Mouse (Mus musculus) frontal cortex, postnatal 36 days (tissue): ENCODE data around the gene Zfp281.

Experiments
- DNase-seq, 2 experiments: peaks; one replicate each; pipeline ENCODE4 v3.0.0; 2022; ENCODE audit warnings: low spot score in 2 of 2

Zfp281 gene

DNA sequence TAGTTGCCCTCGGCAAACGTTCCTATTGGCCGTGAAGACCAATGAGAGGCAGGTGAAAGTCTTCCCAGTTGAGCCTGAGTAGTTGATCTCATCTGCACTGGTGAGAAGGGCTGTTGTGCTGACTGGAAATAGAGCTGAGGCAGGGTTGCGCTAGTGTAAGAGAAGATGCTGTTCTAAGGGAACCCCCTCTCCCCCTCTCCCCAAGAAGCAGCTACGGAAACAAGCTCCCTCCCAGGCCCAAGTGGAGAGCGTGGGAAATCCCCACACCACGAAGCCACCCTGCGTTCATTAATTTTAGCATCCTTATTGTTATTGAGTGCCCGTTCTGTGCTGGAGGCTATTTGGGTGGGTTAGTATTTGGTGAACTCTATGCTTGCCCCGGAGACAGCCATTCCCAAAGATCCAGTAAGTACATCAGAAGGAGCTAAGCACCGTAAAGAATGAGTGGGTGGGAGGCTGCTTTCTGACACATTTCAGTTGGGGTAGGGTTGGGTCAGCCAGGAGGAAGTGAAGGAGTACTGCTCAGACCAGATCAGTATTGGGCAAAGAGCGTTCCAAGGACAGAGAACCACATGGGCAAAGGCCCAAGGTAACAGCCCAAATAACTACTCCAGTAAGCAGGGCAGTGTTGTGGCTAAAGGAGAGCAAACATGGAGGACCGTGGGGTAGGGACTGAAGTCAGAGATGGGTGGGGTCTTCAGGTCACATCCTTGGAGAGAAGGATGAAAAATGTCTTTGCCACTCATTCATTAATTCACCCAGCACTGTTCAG, 33.9 kb downstream of the Zfp281 start:
- no peak for DNase-seq

DNA sequence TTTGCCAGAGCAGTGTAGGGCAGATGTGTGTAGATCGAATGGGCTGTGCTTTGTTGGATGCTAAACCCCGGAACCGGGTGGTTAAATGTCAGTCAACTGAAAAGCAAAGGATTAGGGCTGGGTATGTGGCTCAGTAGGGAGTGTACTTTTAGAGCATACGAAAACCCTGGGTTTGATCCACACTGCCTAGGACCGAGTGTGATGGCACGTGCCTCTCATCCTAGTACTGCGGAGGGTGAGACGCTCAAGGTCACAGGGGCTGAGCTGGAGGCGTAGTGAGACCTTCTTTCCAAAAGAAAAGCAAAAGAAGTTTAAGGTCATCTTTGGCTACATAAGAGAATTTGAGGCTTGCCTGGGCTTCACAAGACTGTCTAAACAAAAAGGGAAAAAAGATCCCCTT, 34.6 kb downstream of the Zfp281 start:
- no peak for DNase-seq

DNA sequence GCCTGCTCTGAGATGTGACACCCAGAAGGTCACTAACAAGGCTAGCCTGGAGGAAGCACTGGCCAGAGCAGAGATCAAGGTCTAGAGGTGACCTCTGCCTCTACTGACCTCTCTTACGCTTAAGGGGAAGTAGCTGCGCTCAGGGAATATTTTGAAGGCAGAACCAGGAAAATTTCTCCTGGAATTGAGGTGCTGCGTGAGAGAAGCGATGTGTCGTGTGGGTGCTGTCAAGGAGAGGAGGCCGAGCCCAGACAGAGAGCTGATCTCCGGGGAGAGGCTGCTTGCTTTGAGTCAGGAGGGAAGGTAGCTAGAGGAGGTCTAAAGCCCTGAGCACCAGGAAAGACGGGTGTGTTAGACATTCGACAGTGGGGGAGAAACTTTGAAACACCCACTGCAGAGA, 35.2 kb downstream of the Zfp281 start:
- DNase-seq = no peak

DNA sequence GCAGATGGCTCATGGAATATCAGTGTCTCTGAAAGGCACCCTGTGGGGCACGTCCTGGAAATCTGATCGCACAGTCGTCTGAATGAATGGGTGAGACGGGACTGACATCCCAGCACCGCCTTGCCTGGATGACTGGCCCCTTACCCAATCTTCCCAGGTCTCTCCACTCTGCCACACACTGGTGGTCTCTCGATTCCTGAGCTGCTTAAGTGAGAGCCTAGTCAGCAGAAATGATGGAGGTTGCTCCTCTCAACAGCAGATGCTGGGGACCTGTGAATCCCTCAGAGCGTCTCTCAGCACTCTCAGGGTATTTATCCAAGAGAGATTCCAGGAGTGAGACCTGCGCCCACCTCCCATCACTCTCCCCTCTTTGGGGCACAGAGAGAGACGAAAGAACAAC, 36.8 kb downstream of the Zfp281 start:
- no peak for DNase-seq

DNA sequence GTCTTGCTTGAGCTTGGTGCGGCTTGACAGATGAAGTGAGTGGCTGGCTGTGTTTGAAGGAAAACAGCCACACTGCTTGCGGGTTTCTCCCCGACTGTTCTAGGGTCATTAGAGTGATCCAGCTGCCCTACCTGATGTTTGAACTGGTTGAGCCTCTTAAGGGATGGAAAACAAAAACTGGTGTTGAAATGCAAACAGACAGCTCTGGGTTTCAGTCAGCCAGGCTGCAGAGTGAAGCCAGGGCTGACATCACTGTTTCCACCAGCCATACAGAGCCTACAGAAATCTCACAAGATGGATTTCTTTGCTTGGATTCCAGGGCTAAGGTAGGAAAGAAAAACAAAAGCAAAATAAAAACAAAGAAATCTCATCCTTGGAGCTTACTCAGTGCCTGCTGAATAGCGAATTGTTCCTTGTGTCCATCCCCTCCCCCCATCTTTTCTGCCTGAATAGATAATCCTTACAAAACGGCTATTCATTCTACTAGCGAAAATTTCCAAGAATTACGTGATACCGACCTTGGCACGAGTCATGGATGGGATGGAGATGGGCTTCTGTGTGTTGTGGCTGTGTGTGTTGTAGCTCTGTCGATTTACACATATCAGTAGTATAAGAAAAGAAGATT, 37.4 kb downstream of the Zfp281 start:
- DNase-seq = no peak

DNA sequence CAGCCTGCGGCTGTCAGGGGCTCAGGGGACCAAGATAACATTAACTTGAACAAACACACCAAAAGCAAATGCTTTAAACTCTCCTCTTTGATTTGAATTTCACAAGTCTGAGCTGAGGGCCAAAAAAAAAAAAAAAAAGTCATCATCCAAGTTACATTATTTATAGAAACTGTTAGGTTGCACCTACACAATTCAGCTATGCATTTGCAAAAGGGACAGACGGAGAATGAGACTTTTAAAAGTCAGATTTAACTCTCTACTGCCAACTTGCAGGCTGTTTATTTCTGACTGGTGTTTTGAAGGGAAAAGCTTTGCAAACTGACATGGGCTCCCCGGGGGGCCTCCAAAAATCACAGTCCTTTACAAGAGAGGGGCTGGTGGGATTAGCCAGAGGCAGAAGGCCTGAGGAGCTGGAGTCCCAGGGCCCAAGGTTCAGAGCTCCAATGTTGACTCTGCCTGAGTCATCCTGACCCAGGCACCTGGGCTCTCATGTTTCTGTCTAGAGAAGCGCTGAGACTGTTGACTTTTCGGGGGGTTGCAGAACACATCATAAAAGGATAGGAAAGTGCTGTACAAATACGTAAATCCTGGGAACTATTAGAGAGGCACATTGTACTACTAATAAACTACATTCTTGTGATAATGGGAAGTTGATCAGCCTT, 40.4 kb downstream of the Zfp281 start:
- no peak for DNase-seq

DNA sequence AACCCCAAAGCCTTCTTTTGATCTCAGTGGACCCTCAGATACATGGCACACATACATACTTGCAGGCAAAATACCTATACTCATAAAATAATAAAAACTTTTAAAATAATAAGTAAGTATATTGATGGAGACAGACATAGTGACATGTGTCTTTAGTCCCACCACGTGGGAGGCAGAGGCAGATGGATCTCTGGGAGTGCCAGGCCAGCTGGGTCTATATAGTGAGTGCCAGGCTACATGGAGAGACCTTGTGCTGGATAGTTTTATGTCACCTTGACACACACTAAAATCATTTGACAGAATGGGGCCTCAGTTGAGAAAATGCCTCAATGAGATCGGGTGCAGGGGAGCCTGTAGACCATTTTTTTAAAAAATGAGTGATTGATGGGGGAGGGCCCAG, 41.8 kb downstream of the Zfp281 start:
- DNase-seq = no peak

DNA sequence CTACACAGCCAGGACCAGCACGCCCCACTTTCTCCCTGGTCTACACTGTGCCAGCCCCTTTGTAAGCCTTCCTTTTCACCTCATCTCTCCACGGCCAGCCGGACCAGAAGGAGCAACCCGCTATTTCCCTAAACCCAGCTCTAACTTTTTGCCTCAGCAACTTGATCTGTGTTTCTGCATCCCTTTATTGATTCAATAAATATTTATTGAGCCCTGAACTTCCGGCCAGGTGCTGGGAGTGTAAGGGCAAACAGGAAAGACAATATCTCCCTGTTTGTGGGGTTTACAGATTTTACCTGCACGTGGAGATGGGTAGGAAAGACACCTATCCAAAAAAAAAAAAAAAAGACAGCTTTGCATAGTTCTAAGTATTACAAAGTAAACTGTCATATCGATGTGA, 45.2 kb downstream of the Zfp281 start:
- DNase-seq = no peak

DNA sequence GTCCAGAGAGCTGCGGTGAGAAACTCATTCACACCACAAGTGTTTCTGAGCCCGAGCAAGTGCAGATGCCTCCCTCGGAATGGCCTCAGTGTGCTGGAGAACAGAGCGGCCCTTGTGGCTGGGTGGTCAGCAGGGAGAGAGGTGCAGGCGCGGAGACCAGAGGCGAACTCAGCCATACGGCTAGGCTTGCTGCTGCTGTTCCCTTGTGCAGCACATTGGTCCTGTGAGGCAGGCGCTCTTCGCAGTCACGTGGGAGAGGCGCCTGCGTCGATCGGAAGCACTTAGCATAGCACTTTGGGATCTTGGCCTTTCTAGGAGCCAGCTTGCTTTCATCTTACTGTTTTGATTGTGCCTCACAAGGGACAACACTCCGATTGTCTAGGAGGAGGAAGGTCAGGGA, 45.7 kb downstream of the Zfp281 start:
- no peak for DNase-seq

DNA sequence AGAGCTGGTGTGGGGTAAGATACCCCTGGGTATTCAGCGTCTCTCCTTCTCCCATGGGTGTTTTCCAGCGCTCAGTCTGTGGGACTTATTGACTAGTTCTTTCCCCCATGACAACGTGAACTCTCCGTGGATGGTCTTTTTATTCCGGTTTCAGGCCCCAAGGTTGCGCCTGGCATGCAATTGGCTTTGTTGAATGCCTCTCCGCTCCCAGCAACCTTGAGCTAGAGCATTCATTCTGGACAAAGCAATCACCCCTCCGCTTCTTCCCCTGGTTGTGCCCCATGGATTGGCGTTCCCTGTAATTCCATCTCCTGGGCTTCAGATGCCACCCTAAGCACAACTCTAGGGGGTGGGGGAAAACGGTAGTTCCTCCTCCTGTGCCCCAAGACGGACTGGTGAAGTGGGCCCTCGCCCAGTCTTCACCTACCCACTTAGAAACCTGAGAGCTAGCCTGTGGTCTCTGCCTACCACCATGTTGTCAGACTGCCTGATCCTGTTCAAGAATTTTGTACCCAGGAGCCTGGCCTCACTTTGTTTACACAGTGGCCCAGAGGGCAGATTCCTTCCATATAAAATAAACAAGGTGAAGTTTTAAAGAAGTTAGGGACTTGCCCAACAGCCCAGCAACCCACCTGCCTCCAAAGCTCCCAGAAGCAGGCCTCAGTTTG, 47.2 kb downstream of the Zfp281 start:
- DNase-seq = no peak

DNA sequence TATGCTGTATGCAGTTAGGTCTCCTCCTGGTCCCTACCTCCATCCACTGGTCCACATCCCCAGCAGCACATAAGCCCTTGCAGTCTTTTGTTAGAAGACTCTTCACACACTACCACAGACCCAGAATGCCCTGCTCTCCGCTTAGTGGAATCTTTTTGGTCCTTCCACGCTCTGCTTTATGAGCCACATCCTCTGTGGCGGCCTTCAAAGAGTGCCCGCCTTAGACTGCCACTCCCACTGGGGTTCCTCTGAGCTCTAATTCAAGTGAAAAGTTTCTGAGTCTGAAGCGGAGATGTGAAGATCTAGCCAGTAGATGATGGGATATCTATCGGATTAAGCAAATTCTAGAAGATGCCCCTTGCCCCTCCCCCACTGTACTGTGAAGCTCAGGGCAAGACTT, 47.9 kb downstream of the Zfp281 start:
- no peak for DNase-seq

DNA sequence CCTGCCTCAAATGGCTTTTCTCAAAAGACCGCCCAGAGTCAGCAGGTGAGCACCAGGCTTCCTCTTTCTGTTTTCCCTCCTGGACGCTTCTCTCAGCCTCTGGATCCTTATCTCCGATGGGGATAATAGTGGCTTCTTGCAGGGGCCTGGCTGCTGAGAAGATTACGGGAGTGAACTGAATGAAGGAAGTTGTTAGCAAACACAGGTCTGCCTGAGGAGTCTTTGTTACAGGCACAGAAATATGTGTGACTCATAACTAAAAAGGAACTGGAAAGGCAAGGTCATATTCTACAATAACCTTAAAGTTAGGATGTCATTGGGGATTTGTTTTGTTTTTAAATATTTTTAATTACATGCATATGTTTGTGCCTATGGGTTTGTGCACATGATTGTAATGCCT, 48.6 kb downstream of the Zfp281 start:
- DNase-seq = no peak

DNA sequence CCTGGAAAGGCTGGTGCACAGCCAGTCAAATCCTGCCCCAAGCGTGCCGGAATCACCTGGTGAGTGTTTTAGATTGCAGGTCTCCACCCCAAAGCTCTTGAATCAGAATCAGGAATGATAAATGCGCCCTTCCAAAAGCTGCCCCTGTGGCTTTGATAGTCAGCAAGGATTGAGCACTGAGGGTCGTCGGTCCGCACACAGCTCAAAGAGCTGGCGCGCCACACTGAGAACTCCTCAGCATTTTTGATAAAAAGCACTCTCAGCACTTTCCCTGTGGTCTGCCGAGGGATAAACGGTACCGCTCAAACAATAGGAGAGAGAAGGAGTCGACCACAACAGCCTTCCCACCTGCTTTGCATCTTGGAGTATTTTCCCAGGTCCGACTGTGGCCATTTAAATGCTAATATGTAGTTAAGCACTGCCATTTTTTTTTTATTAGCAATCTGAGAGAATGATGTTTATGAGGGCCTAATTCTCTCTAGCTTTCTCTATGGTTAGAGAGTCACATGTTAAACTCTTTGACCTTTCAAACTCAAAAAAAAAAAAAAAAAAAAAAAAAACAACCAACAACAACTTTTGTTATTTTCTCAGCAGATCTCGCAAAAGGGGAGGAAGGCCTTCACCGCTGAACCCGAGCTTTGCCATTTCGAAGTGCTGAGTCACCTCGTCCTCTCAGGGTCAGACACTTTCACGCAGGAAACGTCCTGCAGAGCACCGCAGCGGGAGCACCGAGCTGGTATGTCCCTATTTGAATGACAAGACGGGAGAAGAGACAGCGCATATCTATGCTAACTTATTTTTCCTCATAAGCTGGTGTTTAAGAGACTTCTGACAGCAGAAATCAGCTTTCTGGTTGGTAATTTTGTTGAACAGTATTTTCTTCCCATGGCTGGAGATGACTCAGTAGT, 50.1 kb downstream of the Zfp281 start:
- DNase-seq = no peak

DNA sequence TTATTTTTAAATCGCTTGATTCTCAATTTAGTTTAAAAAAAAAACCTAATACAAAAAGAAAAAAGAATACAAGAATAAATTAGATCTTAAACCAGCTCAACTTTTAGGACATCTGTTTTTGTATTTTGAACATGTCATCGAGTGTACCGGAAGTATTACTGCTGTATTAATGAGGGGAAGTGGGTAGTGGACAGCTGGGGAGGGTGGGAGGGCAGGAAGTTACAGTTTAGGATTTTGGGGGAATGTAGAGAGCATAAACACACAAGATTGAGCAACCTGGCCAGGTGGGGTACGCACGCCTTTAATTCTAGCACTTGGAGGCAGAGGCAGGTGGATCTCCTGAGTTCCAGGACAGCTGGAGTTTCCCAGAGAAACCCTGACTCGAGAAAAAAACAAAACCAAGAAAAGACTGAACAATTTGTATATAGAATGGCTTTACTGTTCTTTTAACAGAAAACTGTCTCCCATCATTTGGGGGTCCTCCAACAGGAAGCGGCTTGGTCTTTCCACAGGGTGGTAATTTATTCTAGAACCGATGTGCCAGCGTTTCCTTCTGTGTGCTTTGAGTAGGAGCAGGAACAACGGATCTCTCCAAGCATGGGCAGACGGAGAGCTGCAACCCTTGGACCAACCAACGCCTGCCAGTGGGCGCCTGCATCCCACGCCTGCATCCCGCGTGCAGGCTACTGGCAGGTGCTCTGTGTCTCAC, 51.2 kb downstream of the Zfp281 start:
- DNase-seq = peak in 1 of 2 experiments; percentile 23

DNA sequence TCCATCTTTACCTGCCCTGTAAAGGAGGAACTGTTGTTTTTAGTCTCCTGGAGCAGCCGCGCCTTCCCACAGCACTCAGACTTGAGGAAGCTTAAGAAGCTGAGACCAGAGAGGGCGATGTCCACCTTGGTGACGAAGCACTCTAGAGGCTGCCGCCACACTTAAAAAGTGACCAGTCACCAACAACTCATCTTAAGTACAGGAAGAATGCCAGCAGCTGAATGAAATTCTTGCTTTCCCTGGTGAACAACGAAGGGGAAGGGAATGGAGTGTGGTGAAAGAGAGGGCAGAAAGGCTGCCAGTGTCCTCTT, 51.7 kb downstream of the Zfp281 start:
- no peak for DNase-seq

DNA sequence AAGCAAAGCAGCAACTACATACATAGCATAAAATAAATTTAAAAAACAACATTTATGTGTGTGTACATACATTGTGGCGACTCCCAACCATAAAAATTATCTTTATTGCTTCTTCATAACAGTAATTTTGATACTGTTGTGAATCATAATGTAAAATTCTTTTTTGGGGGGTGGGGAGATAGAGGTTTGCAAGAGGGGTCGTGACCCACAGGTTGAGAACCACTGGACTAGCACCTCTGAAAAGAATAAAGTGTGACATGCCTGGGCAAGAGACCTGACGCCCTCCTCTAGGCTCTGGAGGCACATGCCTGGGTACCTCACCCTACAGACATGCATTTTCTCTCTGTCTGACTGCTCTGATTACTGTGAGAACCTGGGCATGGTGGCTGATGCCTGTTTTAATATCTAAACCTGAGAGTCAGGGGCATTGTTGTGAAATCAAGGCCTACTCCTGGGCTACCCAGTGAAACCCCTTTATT, 53.2 kb downstream of the Zfp281 start:
- DNase-seq = no peak

DNA sequence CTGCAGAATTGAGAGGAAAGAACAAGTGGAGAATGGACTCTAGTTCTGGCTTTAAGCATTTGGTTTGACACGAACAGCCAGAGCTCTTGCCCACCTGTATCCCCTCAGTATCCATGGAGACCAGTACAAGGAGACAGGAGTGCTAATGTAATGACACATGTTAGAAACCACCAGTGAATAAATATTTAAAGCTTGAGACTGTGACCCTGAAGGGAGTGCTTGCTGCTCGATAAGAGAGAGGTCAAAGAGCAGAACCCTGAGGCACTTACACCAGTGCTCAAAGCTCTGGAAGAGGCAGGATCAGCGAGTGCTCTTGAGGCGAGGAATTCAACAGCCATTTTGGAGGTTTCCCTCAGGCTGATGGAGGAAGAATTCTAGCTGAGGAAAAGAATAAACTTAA, 54.1 kb downstream of the Zfp281 start:
- no peak for DNase-seq
